Mouse (Mus musculus): Measurements from ENCODE around the gene Hspa1b.

The Hspa1b gene

DNA sequence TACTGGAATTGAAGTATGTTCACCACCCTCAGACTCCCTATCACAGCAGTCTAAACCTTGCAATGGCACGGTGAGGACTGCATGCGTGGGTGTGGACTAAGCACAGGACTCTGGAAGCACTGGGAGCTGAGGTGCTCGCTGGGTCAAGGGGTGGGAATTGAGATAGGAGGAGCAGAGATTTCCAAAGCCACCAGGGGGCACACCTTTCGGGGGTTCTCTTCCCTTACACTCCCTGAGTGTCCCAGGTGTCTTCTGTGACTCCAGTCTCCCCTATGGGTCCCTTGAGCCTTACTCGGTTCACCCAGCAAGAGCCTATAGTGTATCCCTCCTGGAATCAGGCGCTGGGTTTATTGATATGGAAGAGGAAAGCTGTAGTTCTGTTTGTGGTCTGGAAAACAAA, 36.1 kb downstream of the Hspa1b start:
- no peak for DNase-seq

DNA sequence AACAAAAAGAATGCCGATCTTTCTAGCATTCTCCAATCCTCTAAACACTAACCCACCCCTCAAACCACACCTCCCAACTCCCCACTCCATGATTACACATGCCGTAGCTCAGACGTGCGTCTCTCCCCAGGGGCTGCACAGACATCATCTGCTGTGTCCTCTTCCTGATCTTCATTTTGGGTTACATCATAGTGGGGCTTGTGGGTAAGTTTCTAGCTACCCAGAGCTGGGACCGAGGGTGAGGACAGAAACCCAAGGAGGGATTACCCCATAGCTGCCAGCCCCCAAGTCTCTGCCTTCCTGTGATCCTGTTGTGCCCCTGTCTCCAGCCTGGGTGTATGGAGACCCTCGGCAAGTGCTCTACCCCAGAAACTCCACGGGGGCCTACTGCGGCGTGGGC, 41.9 kb downstream of the Hspa1b start:
- DNase-seq = no peak

DNA sequence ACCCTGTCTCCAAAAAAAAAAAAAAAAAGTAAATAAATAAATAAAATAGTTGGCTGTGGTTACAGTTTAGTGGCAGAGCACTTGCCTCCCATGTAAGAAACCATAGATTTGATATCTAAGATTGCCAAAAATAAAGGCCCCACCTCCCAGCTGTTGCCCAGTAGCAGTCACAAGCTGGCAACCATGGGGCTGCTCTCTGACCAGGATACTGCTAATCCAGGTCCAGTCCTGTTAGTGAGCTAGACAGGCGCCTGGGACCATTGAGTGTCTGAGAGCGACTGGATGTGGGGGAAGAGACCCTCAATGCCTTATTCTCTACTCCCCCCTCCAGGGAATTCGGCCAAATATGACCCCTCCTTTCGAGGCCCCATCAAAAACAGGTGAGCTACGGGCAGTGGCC, 42.7 kb downstream of the Hspa1b start:
- no peak for DNase-seq

DNA sequence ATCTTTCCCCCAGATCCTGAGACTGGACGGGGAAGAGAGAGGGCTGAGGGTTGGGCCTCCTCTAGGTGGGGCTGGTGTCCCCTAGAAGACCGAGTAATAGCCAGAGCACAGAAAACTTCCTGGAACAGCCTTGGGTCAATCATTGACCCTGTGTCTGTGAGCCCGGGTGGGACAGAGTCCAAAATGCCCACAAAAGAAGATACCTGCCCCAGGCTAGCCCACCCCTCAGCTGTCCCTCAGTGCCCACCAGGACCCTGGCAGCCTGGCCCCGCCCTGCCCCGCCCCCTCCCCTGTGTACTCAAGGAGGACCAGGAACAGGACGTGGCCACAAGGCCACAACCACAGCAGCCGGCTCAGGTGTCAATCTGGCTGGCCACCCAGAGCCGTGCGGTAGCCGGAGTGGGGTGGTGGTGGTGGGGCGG, 43.6 kb downstream of the Hspa1b start:
- no peak for DNase-seq

- no peak for DNase-seq
Observed at GRCm38 (mm10) chr17:34913930-34914665, 44.9 kb downstream of the Hspa1b start, which contains the start of gene Slc44a4. Slc44a4 (plus strand) TSS chr17:34914466.

DNA sequence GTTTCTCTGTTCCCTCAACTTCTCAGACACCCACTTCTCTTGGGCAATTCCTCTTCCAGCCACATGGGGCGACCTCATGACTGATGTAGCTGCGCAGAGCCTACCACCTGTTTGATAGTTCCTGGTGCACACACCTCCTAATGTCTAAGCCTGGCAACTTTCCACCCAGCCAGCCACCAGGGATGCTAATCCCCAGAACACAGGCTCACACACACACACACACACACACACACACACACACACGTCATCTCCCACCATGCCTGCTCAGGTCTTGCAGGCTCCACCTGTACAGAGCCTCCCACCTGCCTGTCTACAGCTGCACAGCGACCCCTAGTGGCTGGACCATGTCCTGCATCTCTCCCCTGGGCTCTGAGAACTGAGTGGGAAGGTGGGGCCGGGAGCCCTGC, 47.1 kb downstream of the Hspa1b start:
- peak; percentile 80 for DNase-seq

DNA sequence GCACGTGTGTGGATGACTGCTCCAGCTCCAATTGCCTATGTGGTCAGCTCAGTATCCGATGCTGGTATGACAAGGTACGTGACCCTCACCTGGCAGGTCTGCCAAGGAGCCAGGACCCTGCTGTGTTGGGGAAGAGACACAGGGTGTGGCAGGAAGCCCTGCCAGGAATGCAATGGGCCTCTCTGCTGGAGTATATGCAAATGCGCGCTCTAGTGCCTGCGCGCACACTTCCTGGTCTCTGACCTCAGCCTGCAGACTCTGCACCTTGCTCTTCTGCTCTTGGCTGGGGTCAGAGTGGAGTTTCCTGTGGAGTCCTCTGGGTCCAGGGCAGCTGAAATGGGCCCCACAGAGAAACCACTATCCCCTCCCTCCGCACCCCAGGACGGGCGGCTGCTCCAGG, 48.1 kb downstream of the Hspa1b start:
- no peak for DNase-seq

Measured in cerebellum, adult 9-10 months (tissue).